Mouse (Mus musculus): Measurements from ENCODE around the gene Eme2.

Gene Eme2

DNA sequence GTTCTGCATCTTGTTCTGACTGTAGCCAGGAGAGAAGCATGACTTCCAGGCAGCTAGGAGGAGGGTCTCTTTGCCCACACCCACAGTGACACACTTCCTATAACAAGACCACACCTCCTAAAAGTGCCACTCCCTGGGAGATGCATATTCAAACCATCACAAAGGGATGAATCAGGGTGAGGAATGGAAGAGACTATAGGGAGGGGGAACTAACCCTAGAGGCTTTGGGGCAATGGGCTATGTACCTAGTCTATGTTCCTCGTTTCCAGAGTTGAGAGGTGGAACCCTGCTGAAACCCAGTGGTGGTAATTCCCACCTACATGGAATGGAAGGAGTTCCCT, 20.5 kb downstream of the Eme2 start:
- no peak for DNase-seq (ENCODE audit: low read depth)

DNA sequence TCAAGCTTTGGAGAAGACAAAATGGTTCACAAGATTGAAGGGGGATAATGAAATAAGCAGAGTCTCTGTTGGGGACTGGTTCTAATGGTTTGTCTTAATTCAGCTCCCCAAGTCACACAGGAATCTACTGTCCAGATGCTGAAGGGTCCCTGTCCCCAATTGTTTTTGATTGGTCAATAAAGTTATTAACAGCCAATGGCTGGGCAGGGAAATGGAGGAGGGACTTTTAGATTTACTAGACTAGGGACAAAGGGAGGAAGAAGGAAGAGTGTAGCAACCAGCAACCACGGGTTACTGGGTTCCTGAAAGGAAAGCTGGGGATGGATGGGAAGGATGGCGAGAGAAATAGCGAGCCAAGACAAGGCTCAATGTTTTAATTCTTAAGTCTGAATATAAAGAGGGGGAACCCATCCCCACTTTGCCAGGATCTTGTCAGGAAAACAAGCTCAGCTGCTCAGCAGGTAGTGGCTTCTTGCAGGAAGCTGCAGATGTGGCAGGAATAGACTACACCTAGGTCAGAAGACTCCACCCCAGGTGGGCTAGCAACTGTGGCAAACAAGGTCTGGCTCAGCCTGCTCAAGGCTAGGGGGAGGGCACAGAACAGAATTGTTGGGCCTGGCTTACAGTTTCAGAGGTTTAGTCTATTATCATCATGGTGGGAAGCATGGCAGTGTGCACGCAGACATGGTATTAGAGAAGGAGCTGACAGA, 21.0 kb downstream of the Eme2 start:
- DNase-seq (ENCODE audit: low read depth): no peak

DNA sequence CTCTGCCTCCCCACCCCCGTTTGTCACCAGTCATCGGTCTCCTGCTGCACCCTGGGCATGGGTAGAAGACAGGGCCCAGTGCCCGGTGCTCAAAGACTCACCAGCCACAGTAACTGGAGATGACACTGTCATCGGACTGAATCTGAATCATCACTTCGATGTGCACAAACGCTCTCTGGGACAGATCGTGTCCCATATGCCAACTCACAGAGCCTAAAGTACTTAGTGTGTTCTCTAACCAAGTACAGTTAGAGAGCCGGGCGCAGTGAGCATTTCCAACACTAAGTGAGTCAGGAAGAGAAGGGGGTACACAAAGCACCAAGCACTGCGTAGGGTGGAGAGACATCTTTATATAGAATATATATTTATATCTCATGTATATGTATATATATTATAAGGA, 27.0 kb downstream of the Eme2 start:
- no peak for DNase-seq (ENCODE audit: low read depth)

DNA sequence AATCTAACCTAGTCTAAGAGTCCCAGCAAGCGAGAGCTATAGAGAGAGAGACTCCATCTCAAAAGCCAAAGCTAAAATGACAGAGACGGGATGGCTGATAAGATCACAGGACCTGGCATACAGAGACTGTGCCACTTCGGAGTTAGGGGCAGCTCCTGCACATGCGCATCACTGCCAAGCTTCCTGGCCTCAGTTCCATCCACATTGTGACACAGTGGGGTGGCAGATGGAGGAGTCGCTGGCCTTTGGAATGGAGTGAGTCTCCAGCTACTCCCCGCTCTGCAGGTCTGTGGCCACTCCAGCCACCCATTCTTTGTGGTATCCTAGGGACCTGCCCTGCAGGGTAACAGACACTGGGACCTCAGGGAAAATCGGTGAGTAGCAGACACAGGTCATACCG, 29.1 kb downstream of the Eme2 start, which contains the start of gene Igfals:
Gene Igfals, plus strand, starts transcription at position 222 of the 400 bp plus-strand sequence.
- no peak for DNase-seq (ENCODE audit: low read depth)

DNA sequence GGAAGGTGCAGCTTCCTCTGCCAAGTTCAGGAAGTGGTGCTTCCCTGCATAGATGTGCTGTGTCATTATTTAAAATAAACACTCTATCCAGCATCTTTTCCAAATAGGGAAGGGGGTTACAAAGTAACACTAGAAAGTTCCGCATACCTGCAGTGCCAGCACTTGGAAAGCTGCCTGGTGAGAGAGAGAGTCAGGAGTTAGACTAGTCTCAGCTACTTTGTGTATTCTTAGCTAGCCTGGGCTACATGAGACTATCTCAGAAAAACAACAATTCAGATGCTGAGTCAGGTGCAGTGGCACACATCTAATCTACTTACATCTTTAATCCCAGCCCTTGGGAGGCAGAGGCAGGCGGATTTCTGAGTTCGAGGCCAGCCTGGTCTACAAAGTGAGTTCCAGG, 33.1 kb downstream of the Eme2 start:
- DNase-seq (ENCODE audit: low read depth): no peak

DNA sequence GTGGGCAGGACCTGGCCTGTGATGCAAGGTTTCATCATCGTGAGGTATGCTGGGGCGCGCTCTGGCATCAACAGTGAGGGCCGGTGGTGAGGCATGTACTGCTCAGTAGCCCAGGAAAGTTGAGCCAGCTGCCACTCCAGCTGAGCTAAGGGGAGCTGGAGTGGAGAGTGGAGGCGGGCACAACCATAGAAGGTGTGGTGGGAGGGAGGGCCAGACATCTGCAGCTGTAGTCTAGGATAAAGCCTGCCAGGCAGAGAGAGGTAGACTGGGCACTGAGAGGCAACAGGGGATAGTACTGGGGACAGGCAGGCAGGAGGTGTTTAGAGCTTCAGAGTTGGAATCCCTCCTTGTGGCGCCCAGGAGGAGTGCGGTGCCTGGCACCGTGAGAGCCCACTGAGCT, 34.8 kb downstream of the Eme2 start:
- no peak for DNase-seq (ENCODE audit: low read depth)

DNA sequence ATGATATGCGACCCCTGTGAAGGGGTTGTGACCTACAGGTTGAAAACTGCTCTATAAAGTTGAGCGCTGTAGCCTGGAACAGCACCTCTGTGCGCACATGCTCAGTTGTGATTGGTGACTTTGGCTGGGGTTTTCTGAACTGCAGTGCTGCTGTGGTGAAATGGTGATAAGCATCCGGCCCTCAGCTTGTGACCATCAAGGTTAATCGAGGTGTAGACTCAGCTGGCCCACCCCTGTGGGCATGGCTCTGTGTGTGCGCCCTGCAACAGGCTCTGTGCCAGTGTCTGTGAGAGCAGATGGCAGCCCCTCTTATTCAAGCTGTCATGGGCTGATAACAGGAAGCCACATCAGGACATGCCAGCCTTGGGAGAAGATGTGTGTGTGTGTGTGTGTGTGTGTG, 35.9 kb downstream of the Eme2 start:
- DNase-seq (ENCODE audit: low read depth): no peak

DNA sequence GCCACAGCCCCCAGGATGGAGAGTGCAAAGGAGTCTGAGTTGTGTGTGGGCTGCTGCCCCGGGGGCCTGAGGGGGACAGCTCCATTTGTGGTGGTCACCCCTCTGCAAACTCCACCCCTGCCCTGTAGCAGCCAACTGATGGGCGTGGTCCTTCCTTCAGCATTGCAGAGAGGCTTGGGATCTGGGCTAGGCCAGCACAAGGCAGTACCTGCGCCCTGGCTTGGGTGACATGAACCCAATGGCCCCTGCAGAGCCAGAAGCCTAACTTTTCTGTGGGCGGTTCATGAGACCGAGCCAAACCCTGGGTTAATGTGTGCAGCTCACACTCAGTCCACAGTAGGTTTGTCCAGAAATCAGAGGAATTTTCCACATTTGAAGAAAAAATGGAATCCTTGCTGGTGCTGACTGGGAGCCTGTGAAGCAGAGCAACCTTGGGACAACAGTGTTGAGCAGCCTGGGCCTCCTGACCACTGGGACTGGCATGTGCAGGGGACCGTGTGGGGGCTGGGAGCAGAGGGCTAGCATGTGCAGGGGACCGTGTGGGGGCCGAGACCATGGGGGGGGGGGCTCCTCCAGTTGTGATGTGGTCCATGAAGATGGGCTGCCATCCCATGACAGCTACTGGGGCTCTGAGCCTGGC, 36.9 kb downstream of the Eme2 start:
- no peak for DNase-seq (ENCODE audit: low read depth)

DNA sequence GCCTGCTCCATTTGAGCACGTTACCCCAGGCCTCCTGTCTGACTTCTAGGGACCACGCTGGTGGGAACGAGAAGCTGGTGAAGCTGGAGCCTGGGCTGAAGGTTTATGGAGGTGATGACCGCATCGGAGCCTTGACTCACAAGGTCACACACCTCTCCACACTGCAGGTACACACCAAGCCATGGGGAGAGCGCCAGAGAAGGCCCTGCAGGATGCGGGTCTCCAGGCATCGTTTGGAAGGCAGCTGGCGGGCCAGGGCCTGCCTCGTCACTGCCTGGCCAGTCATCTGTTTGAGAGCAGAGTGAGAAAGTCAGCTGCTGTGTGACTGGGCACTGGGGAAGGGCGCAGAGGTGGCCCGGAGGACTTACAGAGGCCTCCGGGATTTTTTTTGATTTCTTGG, 38.3 kb downstream of the Eme2 start:
- DNase-seq (ENCODE audit: low read depth): no peak

DNA sequence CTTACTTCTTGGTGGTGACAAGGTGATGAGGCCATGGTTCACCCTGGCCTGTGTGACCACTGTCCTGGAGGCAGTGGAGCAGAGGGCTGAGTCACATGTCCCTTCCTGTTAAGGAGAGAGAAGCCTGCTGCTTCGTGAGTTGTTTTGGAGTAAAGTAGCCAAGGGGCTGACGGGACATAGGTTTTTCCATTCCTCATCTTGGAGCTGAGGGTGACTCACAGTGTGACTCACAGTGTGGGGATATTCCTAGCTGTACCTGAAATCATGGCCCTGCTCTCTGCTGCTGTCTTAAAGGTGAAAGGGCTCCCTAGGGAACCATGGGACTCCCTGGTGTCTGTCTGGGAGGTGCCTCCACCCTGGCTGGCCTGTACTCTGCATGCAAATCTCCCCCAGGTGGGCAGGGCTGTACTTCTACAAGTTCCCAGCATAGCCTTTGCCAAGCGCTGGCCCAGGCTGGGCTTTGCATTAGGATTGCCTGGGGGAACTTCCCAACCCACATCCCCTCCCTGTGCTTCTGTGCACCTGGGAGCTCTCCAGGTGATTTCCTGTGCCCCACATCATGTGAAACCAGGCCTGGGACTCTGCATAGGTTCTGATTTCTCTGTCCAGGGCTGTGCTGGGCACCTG, 38.9 kb downstream of the Eme2 start:
- DNase-seq (ENCODE audit: low read depth): no peak

DNA sequence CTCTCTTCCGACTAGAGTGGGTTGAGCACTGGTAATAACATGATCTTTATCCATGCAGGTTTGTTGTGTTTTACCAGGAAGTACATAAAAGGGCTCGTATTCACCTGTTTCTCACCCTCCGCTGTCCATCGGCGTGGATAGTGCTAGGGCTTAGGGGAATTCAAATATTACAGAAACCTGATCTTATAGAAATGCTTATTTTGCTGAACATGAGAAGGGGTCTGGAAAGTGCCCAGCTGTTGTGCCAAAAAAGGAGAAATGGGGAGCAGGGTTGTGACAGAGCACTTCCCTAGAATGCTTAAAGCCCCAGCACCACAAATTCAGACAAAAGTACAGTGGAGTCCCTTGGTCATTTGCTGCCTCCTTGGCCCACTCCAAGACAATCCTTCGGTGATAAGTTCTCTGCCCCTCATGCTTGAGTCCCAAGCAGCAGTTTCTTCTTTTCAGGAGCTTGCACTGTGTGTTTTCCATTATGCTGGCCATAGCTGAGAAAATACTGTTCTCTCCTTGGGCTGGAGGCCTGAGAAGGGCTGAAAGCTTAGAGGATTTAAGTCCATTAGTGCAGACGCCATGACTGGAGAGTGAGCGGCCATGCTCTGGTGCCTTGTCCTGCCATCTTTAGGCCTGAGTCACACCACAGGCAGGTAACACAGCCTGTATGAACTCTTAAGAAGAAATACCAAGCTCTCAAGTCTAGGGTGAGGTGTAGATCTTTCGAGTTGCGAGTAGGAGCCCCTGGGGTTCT, 43.3 kb downstream of the Eme2 start:
- peak; percentile 8 for DNase-seq (ENCODE audit: low read depth)

DNA sequence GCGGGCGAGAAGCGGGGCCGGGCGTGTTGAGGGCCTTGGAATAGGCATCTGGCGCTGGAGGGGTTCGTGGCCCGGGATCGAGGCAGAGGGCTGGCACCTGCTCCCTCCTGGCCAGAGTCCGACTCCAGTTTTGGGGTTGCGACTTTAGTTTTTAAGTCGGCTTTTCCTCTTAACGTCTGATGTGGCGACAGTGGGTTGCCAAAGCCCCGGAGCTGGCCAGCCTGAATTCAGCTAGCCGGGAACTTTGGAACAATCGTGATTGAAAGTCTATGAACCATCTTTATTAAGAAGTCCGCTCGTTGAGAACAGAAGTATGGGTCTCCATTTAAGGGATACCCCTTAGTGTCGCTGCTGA, 44.1 kb downstream of the Eme2 start:
- no peak for DNase-seq (ENCODE audit: low read depth)

DNA sequence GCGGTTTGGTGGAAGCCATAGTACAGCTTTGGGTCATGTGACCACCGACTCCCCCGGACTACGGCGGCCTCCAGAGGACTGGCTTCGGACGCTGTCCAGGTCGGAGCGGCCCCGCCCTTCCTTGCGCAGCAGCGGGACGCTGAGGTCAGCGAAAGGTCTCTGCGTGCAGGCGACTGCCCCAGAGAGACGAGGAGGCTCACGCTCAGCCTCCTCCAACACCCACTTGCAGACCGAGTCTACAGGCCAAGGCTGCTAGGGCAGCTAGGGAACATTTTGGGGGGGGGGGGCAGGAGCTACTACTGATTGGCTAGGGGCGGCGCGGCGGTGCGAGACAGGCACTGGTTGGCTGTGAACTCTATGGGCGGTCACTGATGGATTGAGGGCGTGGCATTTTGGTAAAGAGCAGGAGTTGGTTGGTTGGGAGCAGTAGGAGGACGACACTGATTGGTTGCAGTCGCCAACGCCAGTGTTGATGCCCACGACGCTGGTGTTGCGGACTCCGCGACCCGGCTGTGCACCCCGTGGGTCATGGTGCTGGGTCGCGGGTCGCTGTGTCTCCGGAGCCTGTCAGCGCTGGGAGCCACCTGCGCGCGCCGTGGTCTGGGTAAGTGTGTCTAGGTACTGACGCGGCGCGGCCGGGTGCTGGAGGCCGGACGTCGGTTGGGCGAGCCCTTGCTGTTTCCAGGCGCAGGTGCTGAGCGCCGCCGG, 44.7 kb downstream of the Eme2 start, which contains the start of gene Fahd1:
Gene Fahd1, minus strand, starts transcription at position 300 of the 708 bp plus-strand sequence.
- peak; percentile 97 for DNase-seq (ENCODE audit: low read depth)

DNA sequence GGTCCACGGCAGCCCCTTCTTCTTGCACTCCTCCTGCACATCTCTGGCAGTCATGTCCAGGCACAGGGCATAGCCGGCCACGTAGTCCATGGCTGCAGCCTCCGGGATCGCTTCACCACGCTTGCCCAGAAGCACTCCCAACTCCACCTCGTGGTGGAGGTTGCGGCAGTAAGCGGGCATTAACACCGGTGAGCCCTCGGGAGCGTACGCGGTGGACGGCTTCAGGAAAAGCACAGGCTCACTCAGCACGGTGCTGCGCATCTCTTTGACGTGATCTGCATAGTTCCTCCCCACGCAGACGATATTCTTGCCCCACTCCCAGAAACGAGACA, 45.2 kb downstream of the Eme2 start:
- DNase-seq (ENCODE audit: low read depth): no peak

DNA sequence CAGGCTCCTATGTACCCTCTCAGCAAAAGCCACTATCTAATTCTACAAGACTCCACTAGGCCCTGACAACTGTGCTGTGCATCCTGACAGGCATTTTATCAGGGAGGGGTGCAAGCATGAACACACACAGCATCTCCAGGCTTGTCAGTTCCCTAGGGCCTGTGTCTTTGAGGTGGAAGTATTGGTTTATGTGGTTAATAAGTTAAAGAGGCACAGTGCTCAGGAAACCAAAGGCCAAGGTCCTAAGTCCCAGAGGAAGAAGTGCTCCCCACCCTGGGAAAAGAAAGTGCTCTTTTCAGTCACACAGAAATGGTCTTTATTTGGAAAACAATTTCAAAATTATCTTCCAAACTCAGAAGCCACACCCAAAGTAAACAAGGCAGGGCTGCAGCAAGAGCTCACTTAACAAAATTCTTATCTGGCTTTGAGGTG, 46.3 kb downstream of the Eme2 start:
- no peak for DNase-seq (ENCODE audit: low read depth)

DNA sequence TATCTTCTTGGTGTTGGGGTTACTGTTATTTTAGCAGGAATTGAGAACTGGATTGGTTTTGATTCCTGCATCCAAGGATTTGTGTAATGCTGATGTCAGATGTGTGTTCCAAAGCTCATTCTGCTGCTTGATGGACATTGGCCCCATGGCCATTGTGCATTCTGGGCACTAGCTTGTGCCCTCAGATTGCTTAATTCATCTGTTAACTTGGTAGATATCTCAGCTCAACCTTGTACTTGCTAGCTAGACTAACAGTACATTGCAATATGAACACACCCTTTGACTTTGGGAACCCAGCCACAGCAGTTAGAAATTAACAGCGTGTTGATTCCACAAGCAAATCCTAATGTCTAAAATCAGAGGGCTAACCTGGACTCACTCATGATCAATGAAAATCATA, 47.5 kb downstream of the Eme2 start:
- no peak for DNase-seq (ENCODE audit: low read depth)

DNA sequence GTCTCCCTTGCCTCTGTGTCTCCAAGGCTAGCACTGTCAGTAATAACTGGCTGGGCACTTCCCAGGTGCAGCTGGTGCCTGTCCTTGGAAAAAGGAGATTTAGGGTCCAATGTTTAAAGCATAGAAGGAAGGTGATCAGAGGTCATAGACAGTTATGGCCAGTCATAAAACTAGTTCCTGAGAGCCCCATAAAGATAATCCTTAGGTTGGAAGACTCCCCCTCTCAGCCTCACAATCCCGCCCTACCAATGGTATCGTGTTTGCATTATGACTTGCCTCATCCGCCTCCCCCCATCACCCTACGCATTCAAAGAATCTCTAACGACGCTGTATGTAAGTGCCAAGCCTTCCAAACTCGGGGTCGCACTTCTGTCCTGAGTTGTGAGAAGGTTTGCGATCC, 50.4 kb downstream of the Eme2 start:
- no peak for DNase-seq (ENCODE audit: low read depth)

DNA sequence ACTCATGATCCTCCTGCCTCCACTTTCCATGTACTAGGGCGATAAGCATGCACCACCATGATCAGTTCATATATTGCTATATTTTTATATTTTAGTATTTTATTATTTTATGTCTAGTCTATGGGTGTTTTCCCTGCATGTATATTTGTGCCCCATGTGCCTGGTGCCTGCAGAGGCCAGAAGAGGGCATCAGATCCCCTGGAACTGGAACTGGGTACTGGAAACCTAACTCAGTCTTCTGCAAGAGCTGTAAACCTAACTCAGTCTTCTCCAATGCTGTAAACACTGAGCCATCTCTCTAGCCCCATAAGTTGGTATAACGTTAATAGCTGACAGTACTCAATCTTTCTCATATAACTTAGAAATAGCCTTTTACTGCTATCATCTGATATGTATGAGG, 52.3 kb downstream of the Eme2 start:
- no peak for DNase-seq (ENCODE audit: low read depth)

DNA sequence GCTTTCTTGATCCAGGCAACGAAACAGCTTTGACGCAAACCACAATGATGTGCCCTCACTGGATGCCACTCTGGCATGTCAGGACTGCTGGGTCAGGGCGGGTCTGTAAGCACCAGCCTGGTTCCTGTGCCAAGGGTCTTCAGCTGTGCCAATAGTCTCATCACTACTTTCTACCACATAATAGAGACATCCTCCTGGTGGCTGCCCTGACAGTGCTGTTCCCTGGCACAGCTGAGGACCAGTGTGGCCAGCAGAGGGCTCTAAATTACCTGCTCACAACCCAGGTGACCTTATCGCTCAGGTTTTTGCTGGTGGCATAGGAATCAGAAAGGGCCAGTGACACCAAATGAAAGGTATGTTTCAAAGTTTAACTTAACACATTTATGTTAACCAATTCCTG, 53.8 kb downstream of the Eme2 start:
- DNase-seq (ENCODE audit: low read depth): peak; percentile 64

DNA sequence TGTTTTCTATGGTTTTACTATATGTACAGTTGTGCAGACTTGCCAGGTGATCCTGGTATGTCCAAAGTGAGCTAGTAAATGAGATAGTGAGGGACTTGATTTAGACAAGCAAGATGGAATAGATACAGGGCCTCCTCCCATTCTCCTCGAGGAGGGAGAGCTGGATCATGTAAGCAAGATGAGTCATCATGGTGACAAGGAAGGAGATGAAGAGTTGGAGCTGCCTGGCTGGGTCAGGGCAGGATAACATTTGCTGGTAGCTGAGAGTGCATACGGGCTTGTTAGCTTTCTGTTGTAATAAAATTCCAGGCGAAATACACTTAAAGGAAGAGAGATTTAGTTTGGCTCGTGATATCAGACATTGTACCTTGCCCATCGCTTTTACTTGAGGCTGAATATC, 54.5 kb downstream of the Eme2 start:
- DNase-seq (ENCODE audit: low read depth): no peak

DNA sequence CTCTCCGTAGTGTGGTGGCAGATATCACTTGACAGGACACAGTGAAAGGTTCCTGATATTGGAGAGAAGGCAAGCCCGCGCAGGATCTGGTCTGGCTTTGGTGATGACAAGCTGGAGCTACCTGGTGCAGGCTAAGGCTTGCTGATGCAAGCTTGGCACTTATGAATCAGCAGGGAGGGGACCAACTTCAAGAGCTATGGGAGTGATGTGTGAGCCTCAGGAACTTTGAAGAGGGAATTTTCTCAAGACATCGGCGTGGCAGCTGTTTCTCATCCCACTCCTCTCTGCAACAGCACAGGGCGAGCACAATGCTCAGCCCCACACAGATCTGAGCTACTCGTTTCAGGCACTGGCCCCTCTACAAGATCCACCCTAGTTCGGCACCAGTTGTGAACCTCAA, 55.0 kb downstream of the Eme2 start, which contains the start of gene Hagh:
Gene Hagh, plus strand, starts transcription at position 302 of the 400 bp plus-strand sequence.
- no peak for DNase-seq (ENCODE audit: low read depth)
